Mouse (Mus musculus): ENCODE measurements around the gene Plau. TPM values are rescaled to one million over a fixed set of nuclear protein-coding genes. Genes with fewer than 3 reads are reported as not detected.

Plau gene
- polyA plus RNA-seq (2012; rRNA removed; ENCODE audit: low replicate concordance), result 1.5 and 2.0 TPM in 2 replicates

GRCm38 (mm10) chr14:20836171-20836904 is at the start of gene Plau:
Gene Plau (plus strand): TSS chr14:20836660.

GRCm38 (mm10) chr14:20793758-20794531 is 42.5 kb upstream of the Plau start, which contains the start of gene Camk2g:
Gene Camk2g (minus strand): TSS chr14:20794088.

Other genes starting within 250 kb of the Plau start
- gene Usp54, start 195.6 kb upstream of the Plau start, polyA plus RNA-seq (2012; rRNA removed; ENCODE audit: low replicate concordance), result 0.79 and 2.2 TPM in 2 replicates
- not detected in 2 replicates for gene Myoz1, start 180.1 kb upstream of the Plau start, polyA plus RNA-seq (2012; rRNA removed; ENCODE audit: low replicate concordance)
- 0.07 TPM in 2 replicates for gene Synpo2l, start 168.3 kb upstream of the Plau start, polyA plus RNA-seq (2012; rRNA removed; ENCODE audit: low replicate concordance)
- 197 and 317 TPM in 2 replicates for gene Sec24c, start 162.4 kb upstream of the Plau start, polyA plus RNA-seq (2012; rRNA removed; ENCODE audit: low replicate concordance)
- gene Fut11, start 141.7 kb upstream of the Plau start, polyA plus RNA-seq (2012; rRNA removed; ENCODE audit: low replicate concordance), result 8.1 and 12.3 TPM in 2 replicates
- gene Chchd1, start 133.7 kb upstream of the Plau start, polyA plus RNA-seq (2012; rRNA removed; ENCODE audit: low replicate concordance), result 7.5 and 9.7 TPM in 2 replicates
- gene Zswim8, start 129.1 kb upstream of the Plau start, polyA plus RNA-seq (2012; rRNA removed; ENCODE audit: low replicate concordance), result 125 and 136 TPM in 2 replicates
- gene Ndst2, start 102.1 kb upstream of the Plau start, polyA plus RNA-seq (2012; rRNA removed; ENCODE audit: low replicate concordance), result 15.7 and 28.6 TPM in 2 replicates
- gene Camk2g, start 42.6 kb upstream of the Plau start, polyA plus RNA-seq (2012; rRNA removed; ENCODE audit: low replicate concordance), result 9.1 and 10.5 TPM in 2 replicates
- 9.9 and 17.5 TPM in 2 replicates for gene Vcl, start 92.7 kb downstream of the Plau start, polyA plus RNA-seq (2012; rRNA removed; ENCODE audit: low replicate concordance)
- gene Ap3m1, start 215.8 kb downstream of the Plau start, polyA plus RNA-seq (2012; rRNA removed; ENCODE audit: low replicate concordance), result 4.8 and 6.8 TPM in 2 replicates
- 6.7 and 15.5 TPM in 2 replicates for gene Adk, start 215.9 kb downstream of the Plau start, polyA plus RNA-seq (2012; rRNA removed; ENCODE audit: low replicate concordance)

Data from duodenum, adult 2 months (tissue).